Mouse (Mus musculus) liver, embryonic 15.5 days (tissue): ENCODE measurements around the gene Gm20388. TPM values are rescaled to one million over a fixed set of nuclear protein-coding genes. Genes with fewer than 3 reads are reported as not detected.

Source experiments
- ATAC-seq: fragments of 200-750 bp; cut with Nextera tagmentation; 2 replicates; pipeline ENCODE4 v1.8.0; 2017; ENCODE audit warnings: moderate number of reproducible peaks, mild to moderate bottlenecking, moderate library complexity; ENCODE audit not compliant: insufficient read depth
- H3K27ac ChIP-seq: fragments of 300-500 bp; sonication (generic); replicated peaks from 2 replicates; pipeline ENCODE4 v1.5.1; 2015; ENCODE audit warnings: mild to moderate bottlenecking, inconsistent platforms
- H3K27me3 ChIP-seq: fragments of 300-500 bp; sonication (generic); 2 replicates; pipeline ENCODE4 v1.6.1; 2015; ENCODE audit warnings: mild to moderate bottlenecking, inconsistent platforms
- H3K36me3 ChIP-seq: fragments of 300-500 bp; sonication (generic); replicated peaks from 2 replicates; pipeline ENCODE4 v1.6.1; 2015; ENCODE audit warnings: moderate library complexity, mild to moderate bottlenecking, inconsistent platforms
- H3K4me1 ChIP-seq: fragments of 300-500 bp; sonication (generic); replicated peaks from 2 replicates; pipeline ENCODE4 v1.6.1; 2015; ENCODE audit warnings: inconsistent platforms
- H3K4me2 ChIP-seq: fragments of 300-500 bp; sonication (generic); 2 replicates; pipeline ENCODE4 v1.6.1; 2015; ENCODE audit warnings: moderate library complexity, mild to moderate bottlenecking, inconsistent platforms
- H3K4me3 ChIP-seq: fragments of 300-500 bp; sonication (generic); replicated peaks from 2 replicates; pipeline ENCODE4 v1.5.1; 2015; ENCODE audit warnings: mild to moderate bottlenecking, inconsistent platforms
- H3K9ac ChIP-seq: fragments of 300-500 bp; sonication (generic); 2 replicates; pipeline ENCODE4 v1.6.1; 2015; ENCODE audit warnings: moderate library complexity, mild to moderate bottlenecking, inconsistent platforms
- H3K9me3 ChIP-seq: fragments of 300-500 bp; sonication (generic); replicated peaks from 2 replicates; pipeline ENCODE4 v1.6.1; 2016; ENCODE audit warnings: inconsistent platforms
- WGBS: fragments of 180-500 bp; shearing (Covaris S2); methylation state at CpG from one replicate; pipeline ENCODE4 v1.1.7; 2015; ENCODE audit warnings: mixed read lengths; ENCODE audit not compliant: insufficient replicate concordance; 5-methylcytosine and 5-hydroxymethylcytosine counted together
- polyA plus RNA-seq: library from polyadenylated mRNA; unstranded; fragments of >200 nt; fragmentation: Nextera tagmentation; extraction: Ambion mirVana; gene quantifications from 2 replicates; pipeline ENCODE4 v1.2.1, GENCODE M21; 2015

Gm20388 gene
- polyA plus RNA-seq, 1 experiment from 2014 or later, result not detected

DNA sequence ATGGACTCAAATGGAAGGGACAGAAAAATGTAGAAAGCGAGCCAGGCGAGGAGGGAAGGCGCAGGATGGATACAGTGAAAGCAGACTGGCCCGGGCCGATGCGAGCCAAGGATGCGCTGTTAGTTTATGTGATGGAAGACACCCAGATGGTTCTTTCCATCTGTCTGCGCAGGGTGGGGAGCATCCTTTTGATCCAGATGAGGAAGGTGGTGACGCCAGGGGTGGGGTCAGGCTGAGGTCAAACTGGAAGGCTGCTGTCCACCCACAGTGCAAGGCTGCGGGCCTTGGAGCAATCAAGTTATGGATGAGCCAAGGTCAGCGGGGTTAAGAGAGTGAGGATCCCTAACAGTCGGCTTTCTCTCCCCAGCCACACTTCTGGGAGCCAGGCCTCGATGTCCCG, 2025.8 kb downstream of the Gm20388 start:
- Histone ChIP-seq H3K4me1 (peaks cover 5% of the 10 kb centered on the region; the same call in 1 of the 2 replicates), H3K27ac (no peak overlapping the region), H3K36me3 (no peaks in the 10 kb centered on the region), H3K4me2 (no peak overlapping the region), H3K9ac (no peak overlapping the region), H3K4me3 (no peak overlapping the region), H3K27me3 (peaks cover 11% of the 10 kb centered on the region; the same call in 1 of the 2 replicates), H3K9me3 (no peaks in the 10 kb centered on the region)
- ATAC-seq, result no peak
- 75% methylated on average over 14 of the region's 14 CpGs for WGBS

DNA sequence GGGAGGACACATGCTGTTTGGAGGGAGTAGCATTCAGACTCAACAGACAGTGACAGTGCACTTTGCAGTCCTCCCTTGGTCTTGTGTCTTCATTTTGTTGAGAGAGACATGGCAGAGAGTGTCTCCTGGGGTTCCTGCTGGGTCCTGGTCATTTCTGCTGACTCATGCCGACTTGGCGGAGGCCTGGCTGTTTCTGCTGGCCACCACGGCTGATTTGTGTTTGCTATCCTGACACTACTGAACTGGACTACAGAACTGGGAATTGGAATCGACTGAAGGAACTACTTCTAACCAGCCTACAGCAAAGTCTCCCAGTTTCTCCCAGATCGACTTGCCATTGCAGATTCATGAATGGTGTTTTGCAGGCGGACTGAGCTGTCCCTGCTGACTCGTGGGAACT, 2028.1 kb downstream of the Gm20388 start:
- 60% methylated on average over 7 of the region's 7 CpGs for WGBS
- Histone ChIP-seq H3K4me2 (no peak overlapping the region), H3K4me1 (peaks cover 10% of the 10 kb centered on the region), H3K27me3 (peaks cover 11% of the 10 kb centered on the region), H3K9me3 (no peaks in the 10 kb centered on the region), H3K27ac (no peak overlapping the region), H3K36me3 (no peaks in the 10 kb centered on the region), H3K9ac (no peak overlapping the region), H3K4me3 (no peak overlapping the region)
- no peak for ATAC-seq

DNA sequence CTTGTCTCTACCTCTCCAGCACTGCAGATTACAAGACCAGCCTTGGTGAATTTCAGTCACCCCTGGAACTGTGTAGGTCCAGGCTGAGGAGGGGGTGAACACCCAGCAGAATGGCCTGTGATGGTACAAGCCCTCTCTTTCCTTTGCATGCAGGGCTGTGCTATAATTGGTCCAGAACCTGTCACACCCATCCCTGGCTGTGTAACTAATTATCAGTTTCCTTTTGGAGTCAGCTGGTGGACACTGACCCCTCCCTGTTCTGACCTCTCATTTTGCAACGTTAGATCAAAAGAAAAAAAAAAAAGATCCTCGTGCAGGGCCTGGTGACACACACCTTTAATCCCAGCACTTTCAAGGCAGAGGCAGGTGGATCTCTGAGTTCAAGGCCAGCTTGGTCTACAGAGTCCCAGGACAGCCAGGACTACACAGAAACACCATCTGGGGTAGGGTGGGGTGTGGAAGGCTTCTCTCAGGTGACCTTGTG, 2032.5 kb downstream of the Gm20388 start:
- Histone ChIP-seq H3K4me2 (no peak overlapping the region), H3K36me3 (no peaks in the 10 kb centered on the region), H3K27me3 (peaks cover 14% of the 10 kb centered on the region), H3K4me3 (no peak overlapping the region), H3K9me3 (no peaks in the 10 kb centered on the region), H3K9ac (no peak overlapping the region), H3K4me1 (peaks cover 34% of the 10 kb centered on the region), H3K27ac (no peak overlapping the region)
- WGBS, result 8% methylated on average over 2 of the region's 2 CpGs
- no peak for ATAC-seq

DNA sequence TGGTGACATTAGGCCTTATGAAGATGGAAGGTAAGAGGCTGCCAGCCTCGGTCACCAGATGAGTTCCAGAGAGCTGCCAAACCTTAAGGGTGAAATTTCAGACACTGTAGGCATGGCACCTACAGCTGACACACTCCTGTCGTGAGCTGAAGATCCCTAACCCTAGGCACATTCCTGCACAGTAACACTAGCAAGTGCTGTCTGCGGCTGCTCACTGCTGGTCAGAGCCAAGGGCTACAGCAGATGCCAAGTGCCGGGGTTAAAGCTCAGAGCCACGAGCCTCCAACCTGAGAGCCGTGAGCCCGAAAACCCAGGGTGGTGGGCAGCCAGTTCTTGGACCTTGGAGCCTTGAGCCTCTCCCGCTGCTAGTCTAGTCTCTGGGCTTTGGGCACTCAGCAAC, 2033.1 kb downstream of the Gm20388 start:
- no peak overlapping the region for H3K4me3 ChIP-seq
- no peak overlapping the region for H3K27ac ChIP-seq
- H3K4me1 ChIP-seq, result peaks cover 40% of the 10 kb centered on the region
- peak overlapping the region; percentile 25; the same call in 1 of the 2 replicates for H3K4me2 ChIP-seq
- WGBS, result 67% methylated on average over 8 of the region's 8 CpGs
- H3K27me3 ChIP-seq, result peaks cover 14% of the 10 kb centered on the region
- no peaks in the 10 kb centered on the region for H3K9me3 ChIP-seq
- ATAC-seq, result no peak
- H3K36me3 ChIP-seq, result no peaks in the 10 kb centered on the region
- no peak overlapping the region for H3K9ac ChIP-seq

DNA sequence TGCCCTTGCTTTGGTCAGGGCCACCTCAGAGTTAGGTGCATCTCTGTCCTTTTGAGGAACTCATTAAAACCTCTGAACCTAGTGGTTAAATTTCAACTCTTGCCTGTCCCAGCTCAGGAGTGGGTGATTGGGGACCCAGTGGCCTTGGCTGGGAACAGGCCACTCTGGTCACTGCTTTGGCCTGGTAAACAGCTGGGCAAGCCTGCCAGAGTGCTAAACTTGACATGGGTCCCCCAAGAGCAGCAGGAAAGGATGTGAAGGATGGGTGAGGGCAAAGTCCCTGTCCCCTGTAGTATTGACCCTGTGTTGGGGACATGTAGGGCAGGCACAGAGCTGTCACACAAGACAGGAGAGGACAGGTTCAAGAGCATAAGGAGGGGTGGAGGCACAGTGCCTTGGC, 2034.2 kb downstream of the Gm20388 start, which contains the start of gene Car5a:
Gene Car5a, minus strand, starts transcription at position 74 of the 400 bp plus-strand sequence.
- ATAC-seq, result peak; percentile 7; the same call in 1 of the 2 replicates
- Histone ChIP-seq H3K4me2 (peak within 1 kb of the TSS; percentile 25; the same call in 1 of the 2 replicates), H3K27ac (peak within 1 kb of the TSS; percentile 57), H3K36me3 (no peaks in the 10 kb centered on the region), H3K4me1 (peaks cover 51% of the 10 kb centered on the region), H3K9ac (no peak within 1 kb of the TSS), H3K9me3 (no peaks in the 10 kb centered on the region), H3K4me3 (no peak within 1 kb of the TSS), H3K27me3 (peaks cover 9% of the 10 kb centered on the region)

DNA sequence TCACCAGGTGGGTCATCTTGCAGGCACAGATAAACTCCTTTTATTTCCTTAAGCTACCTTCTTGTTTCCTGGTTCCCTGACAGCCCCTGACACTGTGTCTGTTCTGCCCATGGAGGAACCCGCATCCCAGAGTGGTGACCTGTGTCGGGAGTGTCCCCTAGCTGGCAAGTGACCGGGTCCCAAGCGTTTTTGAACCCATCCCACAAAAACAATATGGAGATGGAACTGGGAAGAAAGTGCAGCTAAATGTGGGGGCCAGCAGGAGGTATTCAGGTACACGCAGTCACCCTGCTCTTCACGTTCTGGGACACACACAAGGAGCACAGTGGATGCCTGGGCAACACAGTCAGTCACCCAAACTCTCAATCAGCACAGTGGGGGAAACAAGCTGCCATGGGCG, 2035.7 kb downstream of the Gm20388 start:
- 74% methylated on average over 7 of the region's 7 CpGs for WGBS
- Histone ChIP-seq H3K4me1 (peaks cover 53% of the 10 kb centered on the region), H3K36me3 (no peaks in the 10 kb centered on the region), H3K9me3 (no peaks in the 10 kb centered on the region), H3K27me3 (peaks cover 3% of the 10 kb centered on the region), H3K4me2 (peak overlapping the region; percentile 94; the same call in 1 of the 2 replicates), H3K4me3 (no peak overlapping the region), H3K9ac (no peak overlapping the region), H3K27ac (no peak overlapping the region)
- no peak for ATAC-seq

DNA sequence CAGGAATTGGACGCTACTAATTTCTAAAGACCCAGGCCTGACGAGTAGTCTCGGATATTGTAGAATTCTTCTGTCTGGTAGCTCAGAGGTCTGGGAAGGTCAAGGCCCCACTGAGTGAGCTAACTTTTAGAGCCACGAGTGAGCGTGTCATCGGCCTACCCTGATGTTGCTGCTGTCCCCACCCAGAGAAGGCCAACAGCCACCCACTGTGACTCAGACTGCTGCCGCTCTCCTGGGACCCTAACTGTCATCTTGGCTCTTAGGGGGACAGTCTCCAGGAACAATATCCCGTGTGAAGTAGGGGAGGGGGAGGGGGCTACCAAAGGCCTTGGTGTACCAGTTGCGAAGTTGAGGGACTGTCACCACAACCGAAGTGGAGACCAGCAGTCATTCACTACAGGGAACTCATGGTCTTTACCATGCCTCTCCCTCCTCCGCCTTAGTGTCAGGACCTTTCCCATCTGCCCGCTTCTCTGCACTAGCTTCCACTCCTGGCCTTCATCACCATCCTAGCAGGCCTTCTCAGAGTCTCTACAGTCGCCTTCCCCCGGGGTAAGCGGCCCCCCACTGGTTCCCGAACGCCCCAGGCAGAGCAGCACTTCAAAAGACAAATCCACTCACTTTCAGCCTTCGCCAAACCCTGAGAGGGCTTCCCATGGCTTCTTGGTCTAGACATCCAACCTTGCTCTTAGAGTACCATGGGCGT, 2036.6 kb downstream of the Gm20388 start:
- ATAC-seq, result no peak
- Histone ChIP-seq H3K9ac (peak overlapping the region; percentile 78), H3K4me2 (peak overlapping the region; percentile 94), H3K4me1 (peaks cover 61% of the 10 kb centered on the region), H3K27ac (peak overlapping the region; percentile 88), H3K9me3 (no peaks in the 10 kb centered on the region), H3K4me3 (peak overlapping the region; percentile 65), H3K27me3 (peaks cover 3% of the 10 kb centered on the region), H3K36me3 (no peaks in the 10 kb centered on the region)
- 35% methylated on average over 19 of the region's 19 CpGs for whole genome bisulfite sequencing

DNA sequence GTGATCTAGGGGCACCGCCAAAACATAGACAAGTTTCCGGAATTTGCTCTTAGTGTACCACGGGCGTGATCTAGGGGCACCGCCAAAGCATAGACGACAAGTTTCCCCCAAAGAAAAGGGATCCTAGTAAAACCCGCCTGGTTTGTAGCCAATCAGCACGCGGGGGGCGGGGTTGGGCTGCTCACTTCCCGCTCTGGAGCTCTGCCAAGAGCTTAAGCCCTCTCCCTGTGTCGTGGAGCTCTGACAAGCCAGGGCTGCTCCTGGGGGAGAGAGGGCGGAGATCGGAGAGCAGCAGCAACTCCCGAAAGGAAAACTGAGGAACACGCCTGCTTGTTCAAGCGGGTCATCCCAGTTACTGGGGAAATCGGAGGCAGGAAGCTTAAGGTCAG, 2037.1 kb downstream of the Gm20388 start:
- Histone ChIP-seq H3K4me2 (peak overlapping the region; percentile 94), H3K9me3 (no peaks in the 10 kb centered on the region), H3K27ac (peak overlapping the region; percentile 88), H3K36me3 (0 out of 2 replicates have a peak, but pooled peaks cover 4% of the 10 kb centered on the region), H3K4me3 (peak overlapping the region; percentile 65), H3K9ac (peak overlapping the region; percentile 78), H3K4me1 (peaks cover 67% of the 10 kb centered on the region), H3K27me3 (peaks cover 3% of the 10 kb centered on the region; the same call in 1 of the 2 replicates)
- under 1% methylated on average over 18 of the region's 18 CpGs for WGBS
- ATAC-seq, result peak; percentile 32

DNA sequence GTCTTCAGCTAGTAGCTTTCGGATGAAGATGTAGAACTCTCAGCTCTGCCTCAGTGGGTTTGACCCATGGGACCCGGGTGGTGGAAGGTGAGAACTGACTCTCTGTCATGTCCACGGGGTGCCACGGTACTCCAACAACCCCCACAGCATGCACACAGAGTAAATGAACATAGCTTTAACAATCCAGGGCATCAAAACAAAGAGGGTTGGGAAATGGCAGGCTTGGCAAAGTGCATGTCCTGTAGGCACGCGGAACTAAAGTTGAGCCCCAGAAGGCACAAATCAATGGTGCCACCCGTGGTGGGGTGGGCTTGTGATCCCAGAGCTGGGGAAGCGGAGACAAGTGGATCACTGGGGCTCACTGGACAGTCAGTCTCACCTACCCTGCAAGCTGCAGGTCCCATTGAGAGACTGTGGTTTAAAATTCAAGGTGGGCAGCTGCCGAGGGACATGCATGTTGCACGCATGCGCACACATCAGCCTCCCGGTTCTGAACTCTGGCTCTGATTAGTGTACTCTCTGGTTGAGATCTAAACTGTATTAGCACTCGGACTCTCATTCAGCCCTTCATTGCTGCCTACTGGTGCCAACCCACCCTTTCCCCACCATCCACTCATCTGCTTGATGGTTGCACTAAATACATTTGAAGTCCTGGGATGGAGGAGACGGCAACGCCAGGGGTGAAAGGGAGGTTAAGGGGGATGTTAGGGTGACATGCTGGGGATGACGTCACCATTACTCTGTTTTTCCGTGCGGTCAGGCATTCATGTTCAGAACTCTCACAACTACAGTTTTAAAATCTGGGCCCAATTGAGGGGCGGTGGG, 2037.9 kb downstream of the Gm20388 start:
- H3K27me3 ChIP-seq, result peaks cover 3% of the 10 kb centered on the region; the same call in 1 of the 2 replicates
- peak overlapping the region; percentile 65 for H3K4me3 ChIP-seq
- H3K36me3 ChIP-seq, result peaks cover 10% of the 10 kb centered on the region
- ATAC-seq, result no peak
- peak overlapping the region; percentile 88 for H3K27ac ChIP-seq
- H3K4me1 ChIP-seq, result peaks cover 71% of the 10 kb centered on the region
- 52% methylated on average over 19 of the region's 19 CpGs for WGBS
- peak overlapping the region; percentile 94 for H3K4me2 ChIP-seq
- H3K9me3 ChIP-seq, result no peaks in the 10 kb centered on the region
- peak overlapping the region; percentile 78 for H3K9ac ChIP-seq

DNA sequence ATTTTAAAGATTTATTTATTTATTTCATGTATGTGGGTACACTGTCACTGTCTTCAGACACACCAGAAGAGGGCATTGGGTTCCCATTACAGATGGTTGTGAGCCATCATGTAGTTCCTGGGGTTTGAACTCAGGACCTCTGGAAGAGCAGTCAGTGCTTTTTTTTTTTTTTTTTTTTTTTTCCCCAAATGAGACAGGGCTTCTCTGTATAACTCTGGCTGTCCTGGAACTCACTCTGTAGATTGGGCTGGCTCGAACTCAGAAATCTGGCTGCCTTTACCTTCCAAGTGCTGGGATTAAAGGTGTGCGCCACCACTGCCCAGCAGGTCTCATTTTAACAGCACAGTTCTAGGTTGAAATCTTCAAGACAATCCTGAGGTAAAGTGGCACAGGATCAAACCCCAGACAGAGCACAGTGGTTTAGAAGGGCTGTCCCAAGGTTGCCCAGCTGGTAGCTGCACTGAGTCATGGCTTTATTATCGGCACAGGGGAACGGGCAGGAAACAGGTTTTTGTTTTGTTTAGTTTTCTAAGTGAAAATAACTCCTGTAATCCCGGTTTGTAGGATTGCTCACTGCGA, 2038.7 kb downstream of the Gm20388 start, which contains the start of gene Banp:
Gene Banp, plus strand, starts transcription at position 529 of the 579 bp plus-strand sequence.
- peak within 1 kb of the TSS; percentile 98 for H3K27ac ChIP-seq
- peak within 1 kb of the TSS; percentile 93 for H3K4me3 ChIP-seq
- no peak for ATAC-seq
- peak within 1 kb of the TSS; percentile 98 for H3K9ac ChIP-seq
- H3K4me2 ChIP-seq, result peak within 1 kb of the TSS; percentile 94
- H3K36me3 ChIP-seq, result peaks cover 18% of the 10 kb centered on the region
- peaks cover 73% of the 10 kb centered on the region for H3K4me1 ChIP-seq
- H3K27me3 ChIP-seq, result peaks cover 3% of the 10 kb centered on the region; the same call in 1 of the 2 replicates
- H3K9me3 ChIP-seq, result no peaks in the 10 kb centered on the region
- WGBS, result 51% methylated on average over 6 of the region's 6 CpGs
